Mouse (Mus musculus): ENCODE measurements at regions not wholly inside any gene's neighbourhood (a gene's known extent, or its start where the extent isn't known, plus 50 kb on each side); places are given as distances from the start of the nearest gene placed in this dataset.
A peak's percentile ranks its signal among the peaks of the same experiment; 100 is the strongest.
"Not testable (repeated sequence)": the region's sequence is repeated elsewhere in the genome, so short reads cannot be mapped to it uniquely, and the experiment has no call there.

- DNase-seq, result no peak
These were observed 125.1 kb upstream of the Cobl start for GRCm38 (mm10) chr11:12589757-12590373.

DNA sequence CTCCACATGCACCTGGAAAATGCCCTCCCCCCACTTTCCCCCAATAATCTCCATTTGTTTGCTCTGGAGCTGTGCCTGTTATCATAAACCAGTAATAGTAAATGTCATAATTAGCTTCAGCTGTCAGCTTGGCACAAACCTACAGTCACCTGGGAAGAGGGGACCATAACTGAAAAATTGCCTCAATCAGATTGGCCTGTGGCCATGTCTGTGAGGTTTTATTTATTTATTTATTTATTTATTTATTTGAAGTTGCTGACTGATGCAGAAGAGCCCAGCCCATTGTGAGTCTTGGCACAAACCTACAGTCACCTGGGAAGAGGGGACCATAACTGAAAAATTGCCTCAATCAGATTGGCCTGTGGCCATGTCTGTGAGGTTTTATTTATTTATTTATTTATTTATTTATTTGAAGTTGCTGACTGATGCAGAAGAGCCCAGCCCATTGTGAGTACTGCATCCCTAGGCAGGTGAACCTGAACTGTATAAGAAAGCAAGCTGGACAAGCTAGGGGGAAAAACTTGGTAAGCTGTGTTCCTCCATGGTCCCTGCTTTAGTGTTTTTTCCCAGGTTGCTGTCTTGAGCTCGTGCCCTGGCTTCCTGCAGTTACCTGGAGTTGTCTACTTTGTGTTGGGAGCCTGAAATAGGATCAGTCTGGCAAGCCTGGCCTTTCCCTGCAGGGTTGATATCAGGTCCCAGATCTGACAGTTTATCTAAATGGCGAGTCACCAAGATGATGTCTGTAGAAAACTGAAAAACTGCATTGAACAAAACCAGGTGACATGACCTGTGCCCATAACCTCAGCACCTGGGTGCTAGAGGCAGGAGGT, 120.3 kb upstream of the Cobl start:
- DNase-seq, result not testable (repeated sequence)

- DNase-seq, result peak; percentile 8
These were observed 114.3 kb upstream of the Cobl start for GRCm38 (mm10) chr11:12578999-12579576.

GRCm38 (mm10) chr11:12559663-12560062, 94.9 kb upstream of the Cobl start:
- DNase-seq, result no peak

- peak; percentile 45 for DNase-seq
These were observed 94.4 kb upstream of the Cobl start for GRCm38 (mm10) chr11:12558995-12559633.

- no peak for DNase-seq
These were observed 93.4 kb upstream of the Cobl start for GRCm38 (mm10) chr11:12558176-12558575.

DNA sequence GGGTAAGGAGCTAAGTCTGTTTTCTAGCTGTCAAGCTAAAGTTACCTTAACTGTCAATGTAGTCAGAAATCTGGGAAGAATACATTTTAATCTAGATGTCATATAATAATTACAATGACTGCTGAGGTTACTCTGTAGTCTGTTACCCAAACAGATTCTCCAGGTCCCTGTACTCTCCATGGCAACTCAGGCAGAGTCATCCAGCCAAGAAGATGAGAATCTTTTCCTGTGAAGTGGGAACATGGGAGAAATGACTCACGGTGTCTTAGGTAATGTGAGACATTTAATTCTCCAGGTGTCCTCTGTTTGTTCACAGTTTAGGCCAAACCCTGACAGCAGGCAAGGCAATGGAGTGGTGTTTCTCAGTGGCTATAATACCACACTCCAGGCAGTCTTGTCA, 81.0 kb upstream of the Cobl start:
- DNase-seq, result no peak

DNA sequence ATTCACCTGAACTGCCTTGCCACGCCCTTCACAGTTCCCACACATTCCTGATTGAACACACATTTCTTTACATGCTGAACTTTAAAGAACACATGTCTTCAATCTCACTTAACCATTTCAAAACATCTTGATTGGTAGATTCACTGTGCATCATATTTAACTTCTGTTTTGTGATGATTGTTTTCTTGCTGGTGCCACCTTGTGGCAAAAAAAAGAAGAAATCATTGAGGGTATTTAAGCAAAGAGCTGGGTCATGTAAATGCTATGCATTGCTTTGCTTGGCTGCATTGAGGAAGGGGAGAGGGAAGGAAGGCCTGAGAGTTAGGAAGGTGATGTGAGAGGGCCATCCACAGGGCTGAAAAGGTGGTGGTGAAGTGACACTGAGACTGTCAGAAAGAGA, 78.3 kb upstream of the Cobl start:
- peak; percentile 8 for DNase-seq

GRCm38 (mm10) chr11:12540333-12540870, 75.6 kb upstream of the Cobl start:
- DNase-seq, result peak; percentile 23

DNA sequence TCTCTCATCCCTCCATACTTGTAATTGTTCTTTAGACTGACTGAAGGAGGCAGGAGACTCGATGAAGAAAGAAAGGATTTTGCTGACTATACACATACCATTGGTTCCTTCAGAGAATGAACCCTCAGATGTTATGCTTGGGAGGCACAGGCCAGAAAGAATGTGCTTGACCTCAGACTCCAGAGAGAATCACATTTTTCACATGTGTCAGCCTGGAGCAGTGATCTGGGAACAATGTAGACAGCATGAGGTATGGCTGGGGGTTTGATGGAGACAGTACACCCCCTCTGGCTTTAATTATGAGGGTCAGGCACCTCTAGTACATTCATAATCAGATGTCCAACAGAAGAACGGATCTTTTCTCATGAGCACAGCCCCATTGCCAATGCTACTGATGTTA, 70.3 kb upstream of the Cobl start:
- DNase-seq, result peak; percentile 29

GRCm38 (mm10) chr11:12532288-12532687, 67.5 kb upstream of the Cobl start:
- DNase-seq, result peak; percentile 81

GRCm38 (mm10) chr11:12522063-12522462, 57.3 kb upstream of the Cobl start:
- DNase-seq, result not testable (repeated sequence)

DNA sequence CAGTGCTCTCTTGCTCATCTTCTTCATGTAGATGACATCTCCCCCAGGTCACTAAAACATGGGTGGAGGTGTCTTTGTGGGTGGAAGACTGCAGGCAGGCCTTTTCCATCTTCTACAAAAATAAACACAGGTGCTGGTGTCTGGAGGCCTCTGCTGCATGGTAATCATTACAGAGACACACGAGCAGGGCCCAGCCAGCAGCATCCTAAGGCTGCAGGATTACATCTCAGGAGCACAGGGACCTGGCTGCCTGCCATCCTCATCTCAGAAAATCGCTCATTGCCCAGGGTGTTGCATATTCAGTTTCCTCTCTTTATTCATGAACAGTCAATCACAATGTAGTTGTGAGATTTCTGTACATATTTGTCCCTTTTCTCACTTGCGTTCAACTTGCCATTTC, 56.5 kb upstream of the Cobl start:
- peak; percentile 50 for DNase-seq

DNA sequence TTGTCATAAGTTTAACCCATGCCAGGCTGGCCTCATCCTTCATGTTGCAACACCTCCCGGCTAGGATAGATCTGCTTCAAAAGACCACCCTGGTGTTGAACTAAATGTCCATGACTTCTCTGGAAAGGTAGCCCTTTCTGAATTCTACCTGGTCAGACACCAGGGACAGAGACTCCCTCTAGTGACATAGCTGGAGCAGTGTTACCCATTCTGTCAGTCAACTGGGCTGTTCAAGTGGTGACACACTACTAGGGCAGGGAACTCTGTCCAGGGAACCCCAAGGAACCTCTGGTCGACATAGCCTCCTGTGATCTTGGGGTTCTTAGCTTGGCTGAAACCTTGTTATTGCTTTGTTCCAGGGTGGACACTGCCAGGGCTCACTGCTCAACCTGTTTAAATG, 51.6 kb upstream of the Cobl start:
- DNase-seq, result no peak

All from kidney, postnatal 14 days (tissue).